In genomic region chr4:155992906-155993547, GRCm38 (mm10) we compare ENCODE assay signal across 1 mouse cellular context.
A peak's percentile ranks its signal among the peaks of the same experiment; 100 is the strongest.
TF ChIP-seq lines count a peak whose summit lies in the region.

No protein-coding gene starts in this region.

TF ChIP-seq in MEL, 35 proteins besides CTCF, POLR2A, EP300 and RAD21 (continued from another document):
- TF ChIP-seq MXI1 (IDR thresholded peaks at IDR 0.05; ENCODE audit: low read depth, low read length) = peak; percentile 83
- no peak for TF ChIP-seq SMC3 (IDR thresholded peaks at IDR 0.05; ENCODE audit: low read depth, low read length)
- peak; percentile 73 for TF ChIP-seq TBP (IDR thresholded peaks at IDR 0.05; ENCODE audit: low read depth, low read length)
- peak; percentile 99 for TF ChIP-seq ELF1 (IDR thresholded peaks at IDR 0.05; ENCODE audit: low read depth, low read length)
- peak; percentile 65 for TF ChIP-seq NELFE (IDR thresholded peaks at IDR 0.05; ENCODE audit: low read depth, low read length)
- TF ChIP-seq POLR2AphosphoS5 (IDR thresholded peaks at IDR 0.05; ENCODE audit: borderline replicate concordance, low read depth, low read length) = no peak
- peak; percentile 87; the same call in 1 of the 2 replicates for TF ChIP-seq SIN3A (IDR thresholded peaks at IDR 0.05; ENCODE audit: low read length)
- no peak for TF ChIP-seq POLR2AphosphoS2 (IDR thresholded peaks at IDR 0.05; ENCODE audit: low read length)
- TF ChIP-seq NRF1 (IDR thresholded peaks at IDR 0.05; ENCODE audit: insufficient read depth, low read depth, low read length, poor library complexity, severe bottlenecking) = peak; percentile 71; the same call in 1 of the 2 replicates
- peak; percentile 89 for TF ChIP-seq ZNF384 (IDR thresholded peaks at IDR 0.05; ENCODE audit: low read depth, low read length)
